Mouse (Mus musculus) embryonic facial prominence, embryonic 14.5 days (tissue): ENCODE measurements around the gene Esp34. TPM values are rescaled to one million over a fixed set of nuclear protein-coding genes. Genes with fewer than 3 reads are reported as not detected.

Experiments
- ATAC-seq: fragments of 200-750 bp; cut with Nextera tagmentation; 2 replicates; pipeline ENCODE4 v1.8.0; 2017; ENCODE audit warnings: low read depth, moderate number of reproducible peaks, moderate TSS enrichment
- DNase-seq: peaks from one replicate; pipeline ENCODE4 v3.0.0-alpha.2; 2015; ENCODE audit warnings: low spot score
- H3K27ac ChIP-seq: fragments of 300-500 bp; sonication (generic); replicated peaks from 2 replicates; pipeline ENCODE4 v1.5.1; 2014; ENCODE audit warnings: low read depth, mild to moderate bottlenecking, low read length, moderate library complexity
- H3K27me3 ChIP-seq: fragments of 300-500 bp; sonication (generic); replicated peaks from 2 replicates; pipeline ENCODE4 v1.6.1; 2014; ENCODE audit warnings: low read length; ENCODE audit not compliant: control insufficient read depth, insufficient read depth
- H3K36me3 ChIP-seq: fragments of 300-500 bp; sonication (generic); 2 replicates; pipeline ENCODE4 v1.6.1; 2014; ENCODE audit warnings: low read length, mixed read lengths; ENCODE audit not compliant: control insufficient read depth, insufficient read depth
- H3K4me1 ChIP-seq: fragments of 300-500 bp; sonication (generic); 2 replicates; pipeline ENCODE4 v1.6.1; 2014; ENCODE audit warnings: antibody characterized with exemption, low read length; ENCODE audit not compliant: control insufficient read depth, insufficient read depth
- H3K4me2 ChIP-seq: fragments of 300-500 bp; sonication (generic); 2 replicates; pipeline ENCODE4 v1.6.1; 2014; ENCODE audit warnings: low read depth, mild to moderate bottlenecking, low read length, moderate library complexity, mixed read lengths
- H3K4me3 ChIP-seq: fragments of 300-500 bp; sonication (generic); 2 replicates; pipeline ENCODE4 v1.5.1; 2014; ENCODE audit warnings: low read depth, mild to moderate bottlenecking, low read length
- H3K9ac ChIP-seq: fragments of 300-500 bp; sonication (generic); 2 replicates; pipeline ENCODE4 v1.6.1; 2014; ENCODE audit warnings: low read depth, mild to moderate bottlenecking, low read length, moderate library complexity, mixed read lengths
- H3K9me3 ChIP-seq: fragments of 300-500 bp; sonication (generic); 2 replicates; pipeline ENCODE4 v1.6.1; 2016; ENCODE audit warnings: low read length; ENCODE audit not compliant: control insufficient read depth
- WGBS: fragments of 180-500 bp; shearing (Covaris S2); extraction: QIAGEN DNeasy Blood & Tissue Kit; methylation state at CpG from one replicate; pipeline ENCODE4 v1.1.7; 2014; 5-methylcytosine and 5-hydroxymethylcytosine counted together
- polyA plus RNA-seq: library from polyadenylated mRNA; unstranded; fragments of >200 nt; fragmentation: Nextera tagmentation; extraction: Ambion mirVana; gene quantifications from 2 replicates; pipeline ENCODE4 v1.2.1, GENCODE M21; 2014

The Esp34 gene
- polyA plus RNA-seq, result not detected in 2 replicates

DNA sequence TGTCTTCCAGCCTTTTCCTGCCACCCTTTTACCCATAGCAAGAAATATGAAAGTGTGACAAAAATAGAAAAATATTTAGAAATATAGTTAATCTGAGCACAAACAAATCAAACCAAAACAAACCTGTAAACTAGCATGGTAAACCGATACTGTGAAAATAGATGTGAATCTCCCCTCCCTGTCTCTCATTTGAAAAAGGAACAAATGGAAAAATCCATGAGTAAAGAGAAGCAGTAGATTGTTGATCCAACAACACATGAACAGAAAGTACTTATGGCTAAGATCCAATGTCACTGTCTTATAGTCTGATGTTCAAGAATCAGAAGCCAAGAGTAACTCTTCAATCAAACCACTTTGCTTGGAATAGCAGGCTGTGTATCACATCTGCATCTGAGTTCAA lies at the start of gene Esp34:
Gene Esp34, plus strand, starts transcription at position 301 of the 400 bp plus-strand sequence.
- 88% methylated on average over 1 of the region's 1 CpGs for WGBS
- no peak for ATAC-seq

GRCm38 (mm10) chr17:38562527-38562926 lies 8.5 kb downstream of the Esp34 start:
- Histone ChIP-seq H3K4me2 (no peak overlapping the region), H3K4me1 (no peaks in the 10 kb centered on the region), H3K36me3 (no peaks in the 10 kb centered on the region), H3K27me3 (no peaks in the 10 kb centered on the region), H3K27ac (no peak overlapping the region), H3K9ac (no peak overlapping the region), H3K9me3 (peaks cover 16% of the 10 kb centered on the region; the same call in 1 of the 2 replicates), H3K4me3 (no peak overlapping the region)
- ATAC-seq, result no peak
- WGBS, result 64% methylated on average over 5 of the region's 5 CpGs
- no peak for DNase-seq

More for the DNA sequence above, at the start of gene Esp34:
- Histone ChIP-seq H3K9me3 (0 out of 2 replicates have a peak, but pooled peaks cover 7% of the 10 kb centered on the region), H3K27me3 (no peaks in the 10 kb centered on the region), H3K4me2 (no peak within 1 kb of the TSS), H3K27ac (no peak within 1 kb of the TSS), H3K36me3 (no peaks in the 10 kb centered on the region), H3K9ac (no peak within 1 kb of the TSS), H3K4me3 (no peak within 1 kb of the TSS), H3K4me1 (no peaks in the 10 kb centered on the region)
- no peak for DNase-seq

Other genes with a start within 250 kb of the Esp34 start
- gene Olfr137, start 246.6 kb upstream of the Esp34 start, polyA plus RNA-seq, result not detected in 2 replicates
- 0.18 and 0.24 TPM in 2 replicates for gene Olfr136, start 224.4 kb upstream of the Esp34 start, polyA plus RNA-seq
- gene Esp36, start 134.0 kb upstream of the Esp34 start, polyA plus RNA-seq, result not detected in 2 replicates
- gene Esp31, start 85.3 kb downstream of the Esp34 start, polyA plus RNA-seq, result not detected in 2 replicates